Comparison of ENCODE assay signal across 8 mouse cellular contexts in genomic region chr6:91590806-91591571, GRCm38 (mm10).
A peak's percentile ranks its signal among the peaks of the same experiment; 100 is the strongest.
DNase-seq lines count a peak whose midpoint lies in the region; ATAC-seq lines count a peak whose summit lies in the region.

No protein-coding gene starts in this region.

- ATAC-seq in megakaryocyte, adult 5-6 weeks (ENCODE audit: poor library complexity, severe bottlenecking) = no peak

- peak; percentile 35 to 47 for DNase-seq in right cerebral cortex, postnatal 10 days (ENCODE audit: low spot score in 2 of 2)
- DNase-seq in right cerebral cortex, postnatal 25 days = no peak
- DNase-seq in gastrocnemius, postnatal 25 days = peak; percentile 55
- DNase-seq in kidney, postnatal 14 days = peak; percentile 76
- peak; percentile 15 for DNase-seq in retina, postnatal 1 day
- no peak for DNase-seq in layer of hippocampus, adult 18-20 months (ENCODE audit: low spot score in 2 of 2)
- no peak for DNase-seq in thymus, postnatal 25 days

Comparison
In these comparisons a context has a peak if more than half of its experiments do, and no peak if none do; other contexts are left out.
1. DNase-seq: peak in right cerebral cortex, postnatal 10 days (2 of 2), gastrocnemius, postnatal 25 days (single experiment), kidney, postnatal 14 days (single experiment) and retina, postnatal 1 day (single experiment); none in right cerebral cortex, postnatal 25 days (single experiment), layer of hippocampus, adult 18-20 months (0 of 2) and thymus, postnatal 25 days (single experiment).